Mouse (Mus musculus) liver, embryonic 11.5 days (tissue): Measurements from ENCODE around the gene Clec1a. TPM values are rescaled to one million over a fixed set of nuclear protein-coding genes. Genes with fewer than 3 reads are reported as not detected.

Experiments used
- polyA plus RNA-seq: library from polyadenylated mRNA; unstranded; fragments of >200 nt; fragmentation: Nextera tagmentation; extraction: Ambion mirVana; gene quantifications from 2 replicates; pipeline ENCODE4 v1.2.1, GENCODE M21; 2014

Gene Clec1a
- polyA plus RNA-seq, 1 experiment from 2014 or later = 0.38 TPM

Other genes with a start within 250 kb of the Clec1a start
- gene Cd69, start 176.6 kb downstream of the Clec1a start, polyA plus RNA-seq = 0.96 and 1.1 TPM in 2 replicates
- gene 4922502D21Rik, start 120.2 kb downstream of the Clec1a start, polyA plus RNA-seq = not detected in 2 replicates
- gene Clec12a, start 109.3 kb downstream of the Clec1a start, polyA plus RNA-seq = 1.7 and 2.7 TPM in 2 replicates
- not detected in 2 replicates for gene Clec12b, start 66.1 kb downstream of the Clec1a start, polyA plus RNA-seq
- 39.2 and 39.8 TPM in 2 replicates for gene Clec1b, start 54.7 kb downstream of the Clec1a start, polyA plus RNA-seq
- 0.56 and 0.67 TPM in 2 replicates for gene Clec9a, start 43.1 kb downstream of the Clec1a start, polyA plus RNA-seq
- gene Olr1, start 55.2 kb upstream of the Clec1a start, polyA plus RNA-seq = 0.71 and 1.1 TPM in 2 replicates
- gene Tmem52b, start 60.6 kb upstream of the Clec1a start, polyA plus RNA-seq = not detected in 2 replicates
- 16.6 and 17.7 TPM in 2 replicates for gene Gabarapl1, start 81.2 kb upstream of the Clec1a start, polyA plus RNA-seq
- gene Klre1, start 125.9 kb upstream of the Clec1a start, polyA plus RNA-seq = not detected in 2 replicates
- not detected in 2 replicates for gene Klrd1, start 139.8 kb upstream of the Clec1a start, polyA plus RNA-seq
- not detected in 2 replicates for gene Klrk1, start 171.9 kb upstream of the Clec1a start, polyA plus RNA-seq
- gene Klrc3, start 191.3 kb upstream of the Clec1a start, polyA plus RNA-seq = not detected in 2 replicates
- gene Klrc2, start 208.7 kb upstream of the Clec1a start, polyA plus RNA-seq = not detected in 2 replicates
- not detected in 2 replicates for gene Klrc1, start 227.0 kb upstream of the Clec1a start, polyA plus RNA-seq